Mouse (Mus musculus) frontal cortex, postnatal 14 days (tissue): ENCODE measurements at regions not wholly inside any gene's neighbourhood (a gene's known extent, or its start where the extent isn't known, plus 50 kb on each side); places are given as distances from the start of the nearest gene placed in this dataset.

Experiments
- DNase-seq, 2 experiments: peaks; one replicate each; pipeline ENCODE4 v3.0.0; 2022; ENCODE audit warnings: low spot score in 2 of 2

GRCm38 (mm10) chr1:73727781-73728180 lies 396.5 kb downstream of the Tns1 start:
- no peak for DNase-seq

- no peak for DNase-seq
These were observed 397.6 kb downstream of the Tns1 start for GRCm38 (mm10) chr1:73726658-73727057.

- DNase-seq, result no peak
These were observed 398.8 kb downstream of the Tns1 start for GRCm38 (mm10) chr1:73725486-73725885.

GRCm38 (mm10) chr1:73724551-73724950 lies 399.7 kb downstream of the Tns1 start:
- no peak for DNase-seq

- no peak for DNase-seq
These were observed 402.6 kb downstream of the Tns1 start for GRCm38 (mm10) chr1:73721486-73722225.

- DNase-seq, result no peak
These were observed 405.8 kb downstream of the Tns1 start for GRCm38 (mm10) chr1:73718421-73718820.

- no peak for DNase-seq
These were observed 406.8 kb downstream of the Tns1 start for GRCm38 (mm10) chr1:73717401-73717800.

GRCm38 (mm10) chr1:73716901-73717300 lies 407.3 kb downstream of the Tns1 start:
- DNase-seq, result no peak

- DNase-seq, result no peak
These were observed 408.7 kb downstream of the Tns1 start for GRCm38 (mm10) chr1:73715571-73715970.

- DNase-seq, result no peak
These were observed 421.8 kb downstream of the Tns1 start for GRCm38 (mm10) chr1:73702428-73702842.

- no peak for DNase-seq
These were observed 430.7 kb downstream of the Tns1 start for GRCm38 (mm10) chr1:73693537-73693936.

- DNase-seq, result no peak
These were observed 438.5 kb downstream of the Tns1 start for GRCm38 (mm10) chr1:73685734-73686133.

- DNase-seq, result no peak
These were observed 439.2 kb downstream of the Tns1 start for GRCm38 (mm10) chr1:73685066-73685465.

- DNase-seq, result no peak
These were observed 440.1 kb downstream of the Tns1 start for GRCm38 (mm10) chr1:73684166-73684565.

GRCm38 (mm10) chr1:73683132-73683888 lies 440.9 kb downstream of the Tns1 start:
- no peak for DNase-seq

GRCm38 (mm10) chr1:73681697-73682096 lies 442.6 kb downstream of the Tns1 start:
- no peak for DNase-seq

- DNase-seq, result no peak
These were observed 443.4 kb downstream of the Tns1 start for GRCm38 (mm10) chr1:73680829-73681228.

GRCm38 (mm10) chr1:73673851-73674235 lies 450.4 kb downstream of the Tns1 start:
- no peak for DNase-seq

- DNase-seq, result no peak
These were observed 450.9 kb downstream of the Tns1 start for GRCm38 (mm10) chr1:73673191-73673850.

GRCm38 (mm10) chr1:73672239-73672638 lies 452.0 kb downstream of the Tns1 start:
- DNase-seq, result no peak

GRCm38 (mm10) chr1:73668691-73669090 lies 455.6 kb downstream of the Tns1 start:
- DNase-seq, result no peak

- no peak for DNase-seq
These were observed 460.7 kb downstream of the Tns1 start for GRCm38 (mm10) chr1:73663546-73663945.

GRCm38 (mm10) chr1:73645011-73645410 lies 479.2 kb downstream of the Tns1 start:
- no peak for DNase-seq
